Mouse (Mus musculus) layer of hippocampus, postnatal 14 days (tissue): ENCODE results near the gene Flad1. TPM values are rescaled to one million over a fixed set of nuclear protein-coding genes. Genes with fewer than 3 reads are reported as not detected.
A peak's percentile ranks its signal among the peaks of the same experiment; 100 is the strongest.

ENCODE experiments used
- DNase-seq, 2 experiments: peaks; one replicate each; pipeline ENCODE4 v3.0.0; 2021 to 2022; ENCODE audit warnings: low spot score in 2 of 2, mixed read lengths in 1 of 2
- total RNA-seq, 2 experiments: library from RNA; stranded (reverse); gene quantifications; 2 replicates each; pipeline ENCODE4 v1.2.3; 2021

Gene Flad1
- total RNA-seq, 2 experiments from 2014 or later: 30.4 to 30.5 TPM

DNA sequence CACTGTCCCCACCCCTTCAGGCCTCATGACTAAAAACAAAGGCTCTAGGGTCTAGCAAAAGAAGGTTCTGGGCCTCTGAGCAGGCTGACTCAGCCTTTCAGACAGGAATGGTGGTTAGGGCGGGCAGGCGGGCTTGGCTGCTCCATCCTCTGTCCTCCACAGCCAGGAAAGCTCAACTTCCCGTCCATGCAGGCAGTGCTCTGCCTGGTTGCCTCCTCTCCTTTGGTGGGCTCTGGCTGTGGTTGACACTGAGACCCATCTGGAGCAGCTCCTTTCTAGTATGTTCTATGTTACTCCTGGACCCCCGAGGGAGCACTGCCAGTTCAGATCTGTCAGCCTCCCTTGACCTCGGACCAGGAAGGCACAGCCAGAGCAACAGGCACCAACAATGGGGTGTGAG, 9.0 kb downstream of the Flad1 start, which contains the start of gene Lenep:
Gene Lenep (minus strand): TSS at position 101 of the 400 bp plus-strand sequence.
- no peak for DNase-seq

DNA sequence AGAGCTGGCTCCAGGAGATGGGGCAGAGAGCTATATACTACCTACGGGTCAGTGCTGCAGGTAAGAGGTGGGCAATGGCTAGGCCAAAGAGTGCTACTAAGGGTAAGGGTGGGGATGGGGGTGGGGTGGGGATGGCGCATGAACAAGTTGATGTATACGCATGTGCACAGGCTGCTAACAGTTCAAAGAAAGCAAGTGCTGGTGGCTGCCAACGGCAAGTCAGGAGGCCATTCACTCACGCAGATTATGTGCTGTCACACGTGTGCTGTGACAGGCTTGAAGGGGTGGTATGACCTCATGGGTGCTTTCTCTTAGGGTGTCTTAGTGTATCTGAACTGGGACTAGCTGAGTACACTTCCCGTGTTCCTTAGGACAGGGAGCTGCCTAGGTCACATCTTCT, 10.3 kb downstream of the Flad1 start:
- DNase-seq: no peak

- no peak for DNase-seq
These were observed 15.0 kb downstream of the Flad1 start for GRCm38 (mm10) chr3:89396654-89397005.

- DNase-seq: no peak
These were observed 15.6 kb downstream of the Flad1 start for GRCm38 (mm10) chr3:89395806-89396653.

DNA sequence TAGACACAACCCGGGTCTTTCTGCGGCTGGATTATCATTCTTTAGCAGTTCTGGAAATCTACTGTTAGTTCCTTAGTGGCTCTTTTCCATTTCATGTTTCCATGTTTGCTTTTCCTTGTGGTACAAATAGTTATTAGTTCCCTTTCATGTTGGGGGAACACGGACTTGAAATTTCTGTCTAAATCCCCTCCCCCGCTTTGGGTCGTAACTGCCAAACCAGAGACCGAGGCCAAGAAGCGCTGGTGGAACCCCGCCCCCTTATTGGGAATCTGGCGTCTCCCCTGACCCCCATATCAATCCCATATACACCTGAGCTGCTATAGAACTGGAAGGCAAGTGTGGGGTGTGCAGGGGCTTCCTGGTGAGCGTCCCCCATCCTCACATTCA, 16.3 kb downstream of the Flad1 start:
- no peak for DNase-seq

DNA sequence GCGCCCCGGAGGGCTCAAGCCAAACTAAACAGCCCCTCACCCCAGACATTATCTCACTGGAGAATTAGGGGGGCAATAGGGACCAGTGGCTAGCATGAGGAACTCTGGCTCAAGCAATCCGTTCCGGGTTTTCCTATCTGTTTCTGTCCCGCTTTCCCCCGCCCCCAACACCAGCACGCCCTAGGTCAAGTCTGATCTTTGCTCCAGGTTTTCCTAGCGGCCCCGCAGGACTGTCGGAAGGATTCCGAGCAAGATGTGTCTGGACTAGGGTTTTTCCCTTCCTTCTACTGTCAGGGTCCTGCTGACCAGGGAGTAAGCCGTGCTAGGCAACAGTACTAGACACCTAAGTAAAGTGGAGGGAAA, 16.8 kb downstream of the Flad1 start:
- DNase-seq: peak in 1 of 2 experiments; percentile 64

DNA sequence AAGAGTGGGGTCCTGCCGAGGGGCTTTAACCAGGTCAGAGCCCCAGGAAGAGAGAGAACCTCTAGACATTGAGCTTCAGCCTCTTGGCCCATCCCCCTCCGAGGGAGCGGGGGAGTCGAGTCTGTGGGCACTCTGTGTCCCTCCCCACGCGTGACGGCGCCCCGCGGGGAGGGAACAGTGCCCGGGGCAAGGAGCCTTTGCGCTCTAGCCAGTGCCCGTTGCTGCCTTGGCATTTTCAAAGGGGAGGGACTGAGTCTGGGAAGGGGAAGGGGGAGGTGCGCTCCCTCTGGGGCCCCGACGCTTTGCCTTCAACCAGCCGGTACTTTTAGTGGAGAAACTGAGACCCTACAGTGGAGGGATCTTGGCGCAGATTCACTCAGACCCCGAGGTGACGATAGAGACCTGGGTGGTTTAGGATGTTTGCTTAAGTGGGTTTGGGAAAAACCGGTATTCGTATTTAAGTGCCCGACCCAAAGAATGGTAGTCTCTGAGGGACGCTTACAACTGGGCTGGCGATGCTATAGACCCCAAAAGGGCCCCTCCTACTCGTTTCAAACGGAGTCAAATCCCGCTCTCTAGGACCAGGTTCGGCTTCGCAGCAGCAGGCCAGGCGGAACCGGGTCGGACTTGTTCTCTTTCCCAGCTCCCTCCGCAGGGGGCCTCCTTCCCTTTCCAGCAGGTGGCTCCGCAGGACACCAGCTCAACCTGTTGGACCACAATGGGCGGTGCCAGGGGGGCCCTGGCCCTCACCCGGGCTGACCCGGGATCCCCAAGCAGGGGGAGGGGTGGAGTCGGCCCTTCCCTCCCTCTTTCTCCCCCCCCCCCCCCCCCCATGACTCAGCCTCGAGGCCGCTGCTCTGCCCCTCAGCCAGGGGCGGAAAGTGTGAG, 17.4 kb downstream of the Flad1 start, which contains the start of gene Zbtb7b:
Gene Zbtb7b (minus strand): TSS at position 771 of the 888 bp plus-strand sequence.
- DNase-seq: peak; percentile 67 to 69

DNA sequence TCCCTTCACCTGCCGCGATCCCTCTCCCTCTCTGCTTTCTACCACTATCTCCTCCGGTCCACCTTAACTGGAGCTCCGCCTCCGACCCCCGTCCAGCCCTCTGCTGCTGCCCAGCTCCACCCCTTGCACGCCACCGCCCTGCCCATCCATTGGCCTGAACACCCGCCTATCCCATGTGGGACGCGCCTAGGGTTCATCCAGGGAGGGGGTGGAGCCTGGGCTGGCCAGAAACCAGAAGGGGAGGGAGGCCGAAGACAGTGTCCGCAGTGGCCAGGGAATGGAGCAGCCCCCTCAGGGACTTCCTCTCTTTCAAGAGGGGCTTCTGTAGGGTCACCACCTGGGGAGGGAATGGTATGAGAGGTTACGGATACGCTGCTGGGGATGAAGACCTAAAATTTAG, 18.1 kb downstream of the Flad1 start:
- DNase-seq: peak; percentile 94 to 97

- DNase-seq: no peak
These were observed 18.8 kb downstream of the Flad1 start for GRCm38 (mm10) chr3:89392871-89393311.

DNA sequence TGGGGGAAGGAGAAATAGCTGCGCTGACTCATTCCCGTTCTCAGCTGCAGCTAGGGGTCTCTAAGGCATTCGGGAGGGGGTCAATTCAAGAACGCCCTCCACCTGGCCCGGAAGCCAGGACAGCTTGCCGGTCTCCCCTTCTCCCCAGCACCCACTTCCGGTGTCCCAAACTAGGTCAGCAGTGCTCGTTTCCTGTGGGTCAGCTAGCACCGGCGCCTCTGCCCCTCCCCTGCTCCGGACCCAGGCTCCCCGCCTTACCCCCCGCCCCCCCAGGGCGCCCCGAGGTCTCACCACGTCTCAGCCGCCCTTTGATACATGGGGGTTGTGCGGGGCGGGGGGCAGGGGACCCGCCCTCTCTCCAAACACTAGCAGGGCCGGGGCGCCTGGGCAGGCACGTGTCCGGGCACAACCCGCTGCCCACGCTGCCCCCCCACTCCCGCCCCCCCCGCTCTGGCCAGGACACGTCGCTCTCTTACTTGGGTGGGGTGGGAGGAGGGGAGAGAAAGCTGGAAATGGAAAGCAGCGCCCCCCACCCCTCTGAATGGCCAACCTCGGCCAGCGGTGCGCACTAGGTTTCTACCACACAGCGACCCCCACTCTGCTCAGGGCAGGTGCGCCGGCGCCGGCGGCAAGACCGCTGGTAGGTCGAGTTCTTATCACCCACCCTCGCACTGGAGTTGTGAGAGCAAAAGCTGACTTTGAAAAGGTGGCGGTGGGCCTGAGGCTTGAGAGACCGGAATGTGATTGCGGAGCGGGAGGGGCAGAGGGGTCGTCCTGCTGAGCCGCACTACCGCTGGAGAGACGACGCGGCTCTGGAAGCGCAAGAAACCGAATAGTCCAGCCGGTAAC, 19.8 kb downstream of the Flad1 start:
- no peak for DNase-seq

GRCm38 (mm10) chr3:89390699-89391662, 20.7 kb downstream of the Flad1 start:
- DNase-seq: no peak

DNA sequence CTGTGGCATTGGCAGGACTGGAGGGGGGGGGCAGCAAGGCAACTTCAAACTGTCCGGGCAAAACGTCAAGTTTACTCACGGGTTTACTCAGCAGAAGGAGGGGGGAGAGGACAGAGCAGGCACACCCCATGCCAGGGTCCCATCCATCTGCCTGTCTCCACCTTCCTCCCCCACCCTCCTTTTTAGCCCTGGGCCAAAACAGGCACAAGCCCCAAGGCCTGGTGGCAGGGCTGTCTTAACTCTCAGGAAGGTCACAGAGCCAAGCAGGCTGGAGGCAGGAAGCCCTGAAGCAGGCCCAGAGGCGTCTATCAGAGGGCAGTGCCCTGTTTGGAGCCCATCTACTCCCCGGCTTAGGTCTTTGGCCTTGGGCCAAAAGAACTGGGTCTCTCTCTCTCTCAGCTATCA, 21.6 kb downstream of the Flad1 start:
- DNase-seq: no peak

GRCm38 (mm10) chr3:89388901-89389740, 22.5 kb downstream of the Flad1 start:
- DNase-seq: no peak

- DNase-seq: no peak
These were observed 23.4 kb downstream of the Flad1 start for GRCm38 (mm10) chr3:89388134-89388881.

DNA sequence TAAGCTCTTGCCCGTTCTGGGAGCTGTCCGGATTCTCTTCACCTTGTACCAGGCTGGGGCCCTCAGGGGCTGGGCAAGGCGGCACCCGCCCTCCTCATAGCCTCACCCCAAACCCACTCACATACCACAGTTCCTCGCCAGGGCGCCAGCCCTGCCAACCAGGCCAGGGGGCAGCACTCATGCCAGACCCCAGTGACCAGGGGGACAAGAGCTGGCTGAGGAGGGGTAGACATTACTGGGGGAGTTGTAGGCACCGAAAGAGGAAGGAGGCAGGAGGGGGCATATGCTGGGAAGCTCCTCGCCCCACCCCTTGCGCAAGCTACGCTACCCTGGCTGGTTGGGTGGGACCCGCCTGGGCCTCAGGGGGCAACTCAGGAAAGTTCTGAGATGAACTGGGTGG, 24.0 kb downstream of the Flad1 start:
- no peak for DNase-seq

GRCm38 (mm10) chr3:89386438-89387420, 24.9 kb downstream of the Flad1 start:
- no peak for DNase-seq

GRCm38 (mm10) chr3:89385451-89385850, 26.2 kb downstream of the Flad1 start:
- DNase-seq: no peak
